Mouse (Mus musculus) c-Kit-negative CD71-positive TER-119-positive erythroid progenitor cells, embryonic 14.5 days (primary cell): ENCODE results near the gene Uqcc3.
"Not testable (repeated sequence)": the region's sequence is repeated elsewhere in the genome, so short reads cannot be mapped to it uniquely, and the experiment has no call there.

ENCODE experiments used
- DNase-seq: peaks from one replicate; pipeline ENCODE4 v3.0.0-alpha.2; 2013; ENCODE audit warnings: low read depth, low spot score

Gene Uqcc3

DNA sequence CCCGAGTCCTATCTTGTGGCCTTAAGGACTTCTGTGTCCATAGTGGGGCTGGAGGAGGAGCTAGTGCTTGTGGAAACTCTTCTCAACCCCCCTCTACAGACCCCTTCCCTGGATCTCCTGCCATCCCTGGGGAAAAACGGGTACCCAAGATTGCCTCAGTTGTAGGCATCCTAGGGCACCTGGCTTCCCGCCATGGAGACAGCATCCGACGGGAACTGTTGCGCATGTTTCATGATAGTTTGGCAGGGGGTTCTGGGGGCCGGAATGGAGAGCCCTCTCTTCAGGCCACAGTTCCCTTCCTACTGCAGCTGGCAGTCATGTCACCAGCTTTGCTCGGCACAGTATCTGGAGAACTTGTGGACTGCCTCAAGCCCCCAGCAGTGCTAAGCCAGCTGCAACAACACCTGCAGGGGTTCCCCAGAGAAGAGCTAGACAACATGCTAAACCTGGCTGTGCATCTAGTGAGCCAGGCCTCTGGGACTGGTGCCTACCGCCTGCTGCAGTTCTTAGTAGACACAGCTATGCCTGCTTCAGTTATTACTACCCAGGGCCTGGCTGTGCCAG lies 14.8 kb upstream of the Uqcc3 start:
- no peak for DNase-seq

DNA sequence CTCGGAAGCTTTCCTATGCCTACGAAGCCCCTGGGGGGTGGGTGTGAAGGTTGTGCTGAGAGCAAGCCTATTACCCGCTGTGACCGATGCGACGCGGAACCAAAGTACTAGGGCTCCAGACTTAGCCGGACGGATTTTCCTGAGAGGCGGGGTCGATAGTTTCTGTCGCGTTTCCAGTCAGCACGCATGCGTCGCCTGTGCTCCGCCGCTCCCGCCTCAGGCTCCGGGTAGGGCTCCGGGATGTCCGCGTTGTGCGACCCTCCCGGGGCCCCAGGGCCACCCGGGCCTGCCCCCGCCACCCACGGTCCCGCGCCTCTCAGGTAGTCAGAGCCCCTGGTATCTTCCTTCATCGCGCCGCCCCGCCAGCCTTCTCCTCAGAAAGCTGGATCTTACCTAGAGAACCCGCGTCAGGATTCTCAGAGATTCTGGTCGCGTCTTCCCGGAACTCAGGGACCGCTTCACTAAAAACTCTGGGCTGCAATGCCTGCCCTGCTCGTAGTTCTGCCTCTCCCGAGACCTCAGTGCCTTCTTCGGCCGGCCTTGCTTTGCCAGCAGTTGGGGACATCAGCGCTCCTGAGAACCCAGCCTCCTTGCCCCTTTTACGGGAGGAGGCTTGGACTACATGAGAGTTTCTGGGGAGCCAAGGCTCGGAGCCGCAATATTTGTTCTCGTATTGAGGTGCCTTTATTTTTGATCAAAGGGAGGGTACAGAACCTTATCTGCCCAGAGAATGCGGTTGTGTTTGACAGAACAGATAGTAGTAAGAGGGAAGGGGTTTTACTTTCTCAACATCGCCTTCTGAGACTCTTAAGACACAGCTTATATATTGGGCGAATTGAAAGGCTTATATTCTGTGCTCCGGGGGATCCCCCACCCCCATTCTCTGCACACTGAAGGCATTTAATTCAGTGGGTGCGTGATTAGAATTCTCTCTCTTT lies 12.4 kb upstream of the Uqcc3 start, which contains the start of gene Ints5:
TSS of gene Ints5 (plus strand) at position 177 of the 938 bp plus-strand sequence.
- peak; percentile 82 for DNase-seq

DNA sequence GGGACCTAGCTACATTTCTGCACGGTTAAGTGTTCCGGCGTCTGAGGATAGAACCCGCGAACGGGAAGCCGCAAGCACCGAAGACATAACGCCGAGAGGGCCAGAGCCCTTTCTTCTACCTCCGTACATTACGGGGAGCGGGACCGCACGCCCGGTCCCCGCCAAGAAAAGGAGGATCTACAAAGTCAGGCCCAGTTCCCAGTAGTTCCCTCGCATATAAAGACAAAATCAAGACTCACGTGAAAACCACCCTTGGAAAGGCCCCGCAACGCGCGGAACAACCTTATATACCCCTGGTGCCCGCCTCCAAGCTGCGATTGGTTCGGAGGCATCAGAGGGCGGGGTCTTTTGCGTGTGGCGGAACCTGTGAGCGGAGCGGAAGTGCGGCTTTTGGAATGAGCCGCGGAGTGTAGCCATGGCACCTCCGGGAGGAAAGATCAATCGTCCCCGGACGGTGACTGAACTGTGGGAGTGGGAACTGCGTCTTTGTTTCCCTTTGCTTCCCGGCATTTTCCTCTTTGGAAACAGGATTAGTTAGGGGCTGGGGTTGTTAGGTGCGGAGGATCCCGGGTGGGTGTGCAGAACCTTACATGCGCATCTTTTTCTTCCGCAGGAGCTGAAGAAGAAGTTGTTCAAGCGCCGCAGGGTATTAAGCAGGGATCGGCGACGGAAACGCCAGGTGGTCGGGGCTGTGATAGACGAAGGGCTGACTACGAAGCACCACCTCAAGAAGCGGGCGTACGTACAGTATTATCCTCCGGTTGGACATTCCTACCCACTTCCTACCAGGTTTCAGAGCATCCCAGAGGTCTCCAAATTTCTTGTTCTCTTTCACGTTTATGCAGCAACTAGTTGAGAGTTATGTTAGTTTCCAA lies 8.0 kb upstream of the Uqcc3 start, which contains the start of the genes 1810009A15Rik and Gm49416:
TSS of gene 1810009A15Rik (plus strand) at position 343 of the 875 bp plus-strand sequence.
TSS of gene Gm49416 (plus strand) at position 416 of the 875 bp plus-strand sequence.
- peak; percentile 93 for DNase-seq

DNA sequence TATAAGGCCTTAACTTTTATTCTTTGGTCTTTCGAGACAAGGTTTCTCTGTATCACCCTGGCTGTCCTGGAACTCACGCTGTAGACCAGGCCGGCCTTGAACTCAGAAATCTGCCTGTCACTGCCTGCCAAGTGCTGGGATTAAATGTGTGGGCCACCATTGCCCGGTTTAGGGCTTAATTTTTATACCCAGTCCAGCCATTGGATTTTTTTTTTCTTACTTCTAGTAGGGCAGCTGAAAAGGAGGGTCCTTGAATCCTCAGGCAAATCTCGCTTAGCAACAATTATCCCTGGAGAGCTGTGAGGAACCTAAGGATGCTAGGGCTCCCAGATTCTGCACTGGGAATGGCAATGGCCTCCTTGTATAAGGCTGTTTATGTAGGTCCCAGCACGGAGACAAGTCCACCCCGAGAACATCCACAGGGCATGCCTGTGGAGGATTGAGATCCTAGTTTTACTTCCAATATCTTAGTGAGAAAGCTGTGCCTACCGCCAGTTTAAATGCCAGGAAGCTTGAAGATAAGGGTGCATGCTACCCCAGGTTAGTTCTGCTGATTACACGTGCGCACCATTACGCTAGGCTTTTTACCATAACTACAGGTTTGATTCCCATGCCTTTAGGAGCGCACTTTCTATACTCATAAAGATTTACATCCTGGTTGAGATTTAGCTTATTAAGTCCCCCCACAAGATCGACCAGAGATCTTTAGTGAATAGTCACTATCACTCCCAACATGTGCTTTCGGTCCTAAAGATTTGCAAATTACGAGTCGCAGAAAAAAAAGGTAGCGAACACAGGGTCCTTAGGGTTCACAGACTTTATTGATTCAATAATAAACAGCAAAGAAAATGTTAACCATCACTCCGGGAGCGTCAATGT lies 7.1 kb upstream of the Uqcc3 start:
- peak; percentile 28 for DNase-seq

DNA sequence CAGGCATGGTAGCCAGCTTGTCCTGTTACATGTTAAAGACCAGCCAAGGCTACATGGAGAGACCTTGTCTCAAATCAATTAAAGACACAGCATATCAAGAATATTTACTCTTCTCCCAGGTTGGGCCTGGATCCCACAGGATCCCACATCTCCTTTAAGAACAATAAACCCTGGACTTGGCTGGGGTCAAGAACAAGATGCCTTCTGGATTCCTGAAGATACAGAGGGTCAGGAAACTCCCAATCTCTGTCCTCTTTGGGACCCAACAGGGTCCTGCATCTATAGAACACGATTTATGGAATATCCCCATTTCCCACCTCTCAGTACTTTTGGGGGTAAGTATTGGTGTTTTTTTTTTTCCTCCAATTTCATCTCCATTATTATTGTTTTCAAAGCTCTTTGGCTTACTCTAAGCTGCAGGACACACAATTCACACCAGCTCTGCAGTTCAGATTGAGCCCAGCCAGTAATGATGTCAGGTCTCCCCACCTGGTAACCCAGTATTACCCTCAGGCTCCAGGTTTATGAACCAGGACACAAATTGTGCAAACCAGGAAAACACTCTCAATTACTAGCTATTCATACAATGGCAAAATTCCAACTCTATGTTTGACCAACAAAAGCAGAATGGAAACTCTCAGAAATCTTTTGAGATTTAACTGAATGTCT lies 6.3 kb upstream of the Uqcc3 start:
- DNase-seq: no peak

DNA sequence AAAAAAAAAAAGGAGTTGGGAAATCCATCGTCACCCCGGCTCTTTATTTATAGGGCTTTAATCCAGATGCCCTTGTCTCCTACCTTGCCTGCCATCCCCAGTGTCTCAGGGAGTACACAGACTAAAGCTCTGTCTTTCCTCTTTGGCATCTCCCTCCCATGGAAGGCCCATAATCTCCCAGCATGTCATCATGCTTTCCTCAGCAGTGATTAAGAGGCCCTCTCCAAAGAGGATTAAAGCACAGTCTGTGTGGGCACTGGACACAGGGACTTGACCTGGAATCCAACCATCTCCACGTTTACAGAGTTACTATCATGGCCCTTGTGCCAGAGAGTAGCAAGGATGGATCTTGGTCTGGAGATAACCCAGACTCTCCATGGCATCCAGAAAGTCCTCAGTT lies 2.9 kb upstream of the Uqcc3 start, which contains the start of the genes Lbhd1 and Gm49403:
TSS of gene Lbhd1 (plus strand) at position 117 of the 400 bp plus-strand sequence.
TSS of gene Gm49403 (plus strand) at position 315 of the 400 bp plus-strand sequence.
- no peak for DNase-seq

DNA sequence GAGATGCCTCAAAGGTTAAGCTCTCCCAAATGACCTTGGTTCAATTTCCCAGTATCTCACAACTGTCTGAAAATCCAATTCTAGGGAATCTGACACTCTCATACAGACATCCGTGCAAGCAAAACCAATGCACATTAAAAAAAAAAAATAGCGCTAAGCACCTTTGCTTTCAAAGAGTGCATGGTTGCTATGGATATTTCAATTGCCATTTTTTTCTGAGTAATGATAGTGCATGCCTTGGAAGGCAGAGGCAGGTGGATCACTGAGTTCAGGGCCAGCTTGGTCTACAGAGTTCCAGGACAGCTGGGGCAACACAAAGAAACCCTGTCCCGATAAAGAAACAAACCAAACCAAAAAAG lies 290 bp upstream of the Uqcc3 start:
- DNase-seq: no peak

DNA sequence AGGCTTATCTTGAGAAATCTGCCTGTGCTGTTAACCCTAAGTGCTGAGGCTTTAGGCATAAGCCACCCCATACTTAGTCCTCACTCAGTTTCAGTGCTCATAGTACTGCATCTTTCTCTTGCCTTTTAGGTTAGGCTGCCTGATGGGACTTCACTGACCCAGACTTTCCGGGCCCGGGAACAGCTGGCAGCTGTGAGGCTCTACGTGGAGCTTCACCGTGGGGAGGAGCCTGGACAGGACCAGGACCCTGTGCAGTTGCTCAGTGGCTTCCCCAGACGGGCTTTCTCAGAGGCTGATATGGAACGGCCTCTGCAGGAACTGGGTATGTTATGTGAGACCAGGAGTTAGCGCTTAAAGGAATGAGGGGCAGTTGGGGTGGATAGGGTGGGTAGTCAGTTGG lies 5.7 kb downstream of the Uqcc3 start:
- no peak for DNase-seq

DNA sequence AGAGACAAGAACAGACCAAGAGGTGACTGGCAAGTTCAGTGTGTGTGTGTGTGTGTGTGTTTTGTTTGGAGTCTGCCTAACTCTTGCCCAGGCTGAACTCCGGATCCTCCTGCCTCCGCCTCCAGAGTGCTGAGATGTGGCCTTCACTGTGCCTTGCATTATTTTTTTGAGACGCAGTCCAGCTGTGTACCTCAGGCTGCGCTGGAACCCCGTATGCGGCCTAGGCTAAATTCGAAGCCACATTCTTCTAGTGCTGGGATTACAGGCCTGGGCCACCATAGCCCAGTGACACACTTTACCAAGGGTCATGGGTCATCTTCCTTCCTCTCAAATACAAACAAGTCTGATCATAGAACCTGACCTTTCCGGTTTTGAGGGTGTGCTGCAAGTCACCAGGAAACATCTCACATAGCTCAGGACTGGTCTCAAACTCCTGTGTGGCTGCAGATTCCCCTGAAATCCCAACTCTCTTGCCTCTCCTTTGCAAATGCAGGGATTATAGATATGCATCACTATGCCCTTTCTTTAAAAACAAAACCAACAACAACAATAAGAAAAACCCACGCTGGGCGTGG lies 8.4 kb downstream of the Uqcc3 start:
- DNase-seq: peak; percentile 9

DNA sequence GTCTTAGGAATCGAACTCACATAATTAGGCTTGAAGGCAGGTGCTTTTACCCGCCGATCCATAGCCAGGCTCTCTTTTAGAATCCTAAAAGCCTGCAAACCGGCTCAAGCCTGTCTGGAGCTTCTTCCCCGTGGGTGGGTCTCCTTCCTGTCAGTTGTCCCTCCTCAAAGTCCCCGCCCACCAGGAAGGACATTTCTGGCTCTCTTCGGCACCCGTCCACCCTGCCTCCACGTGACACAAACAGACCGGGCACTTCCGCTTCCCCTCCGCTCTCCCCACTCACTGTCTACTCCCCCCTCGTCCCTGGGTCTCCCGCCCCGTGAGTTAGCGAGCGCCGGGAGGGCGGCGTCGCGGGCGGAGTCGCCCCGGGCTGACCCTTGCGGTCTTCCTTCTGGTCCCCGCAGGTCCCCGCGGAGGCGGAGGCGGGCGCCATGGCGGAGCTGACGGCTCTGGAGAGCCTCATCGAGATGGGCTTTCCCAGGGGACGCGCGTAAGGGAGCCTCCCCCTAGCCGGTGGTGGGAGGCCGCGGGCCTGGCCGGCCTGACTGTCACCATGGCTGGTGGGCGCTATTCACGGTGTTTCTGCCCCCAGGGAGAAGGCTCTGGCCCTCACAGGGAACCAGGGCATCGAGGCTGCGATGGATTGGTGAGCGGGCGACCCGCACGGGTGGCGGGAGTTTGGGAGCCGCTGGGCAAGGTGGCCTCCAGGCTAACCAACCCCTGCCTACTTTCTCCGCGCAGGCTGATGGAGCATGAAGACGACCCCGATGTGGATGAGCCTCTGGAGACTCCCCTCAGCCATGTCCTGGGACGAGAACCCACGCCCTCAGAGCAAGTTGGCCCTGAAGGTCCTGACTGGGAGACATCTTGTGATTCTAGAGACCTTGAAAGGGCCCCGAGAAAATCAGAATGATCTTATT lies 9.2 kb downstream of the Uqcc3 start, which contains the start of gene Ubxn1:
TSS of gene Ubxn1 (plus strand) at position 230 of the 920 bp plus-strand sequence.
- DNase-seq: peak; percentile 88

DNA sequence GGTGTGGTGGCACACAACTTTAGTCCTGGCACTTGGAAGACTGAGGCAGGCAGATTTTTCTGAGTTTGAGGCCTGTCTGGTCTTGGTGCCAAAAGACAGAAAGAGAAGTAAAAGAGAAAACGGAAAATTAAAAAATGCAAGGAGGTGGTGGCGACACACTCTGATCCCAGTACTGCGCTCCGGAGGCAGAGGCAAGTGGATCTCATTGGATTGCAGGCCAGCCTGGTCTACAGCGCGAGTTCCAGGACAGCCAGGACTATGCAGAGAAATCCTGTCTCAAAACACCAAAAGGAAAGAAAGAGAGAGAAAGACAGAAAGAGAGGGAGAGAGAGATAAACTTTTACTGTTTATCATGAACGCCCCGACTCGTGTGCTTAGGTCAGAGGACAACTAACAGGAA lies 9.9 kb downstream of the Uqcc3 start:
- peak; percentile 22 for DNase-seq

DNA sequence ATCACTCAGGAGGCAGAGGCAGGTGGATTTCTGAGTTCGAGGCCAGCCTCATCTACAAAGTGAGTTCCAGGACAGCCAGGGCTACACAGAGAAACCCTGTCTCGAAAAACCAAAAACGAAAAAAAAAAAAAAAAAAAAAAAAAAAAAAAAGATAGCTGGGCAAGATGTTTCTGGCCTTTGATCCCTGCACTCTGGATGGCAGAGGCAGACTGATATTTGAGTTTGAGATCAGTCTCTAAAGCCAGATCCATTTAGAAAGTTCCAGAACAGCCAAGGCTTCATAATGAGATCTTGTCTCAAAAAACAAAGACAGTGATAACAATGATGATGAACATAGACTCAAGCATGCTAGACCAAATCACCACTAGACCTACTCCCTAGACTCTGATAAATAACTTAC lies 10.3 kb downstream of the Uqcc3 start:
- not testable (repeated sequence) for DNase-seq

DNA sequence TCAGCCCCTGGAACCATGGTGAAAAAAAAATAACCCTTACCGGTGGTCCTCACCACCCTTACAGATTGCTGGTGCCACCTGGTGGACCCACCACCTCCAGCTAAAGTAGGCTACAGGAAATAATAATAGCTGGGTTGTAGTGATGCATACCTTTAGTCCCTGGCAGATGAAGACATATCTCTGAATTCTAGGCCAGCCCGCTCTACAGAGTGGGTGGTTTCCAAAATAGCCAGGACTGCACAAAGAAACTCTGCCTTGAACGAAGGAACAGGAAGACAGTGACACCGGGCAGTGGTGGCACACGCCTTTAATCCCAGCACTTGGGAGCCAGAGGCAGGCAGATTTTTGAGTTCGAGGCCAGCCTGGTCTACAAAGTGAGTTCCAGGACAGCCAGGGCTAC lies 16.5 kb downstream of the Uqcc3 start:
- no peak for DNase-seq

DNA sequence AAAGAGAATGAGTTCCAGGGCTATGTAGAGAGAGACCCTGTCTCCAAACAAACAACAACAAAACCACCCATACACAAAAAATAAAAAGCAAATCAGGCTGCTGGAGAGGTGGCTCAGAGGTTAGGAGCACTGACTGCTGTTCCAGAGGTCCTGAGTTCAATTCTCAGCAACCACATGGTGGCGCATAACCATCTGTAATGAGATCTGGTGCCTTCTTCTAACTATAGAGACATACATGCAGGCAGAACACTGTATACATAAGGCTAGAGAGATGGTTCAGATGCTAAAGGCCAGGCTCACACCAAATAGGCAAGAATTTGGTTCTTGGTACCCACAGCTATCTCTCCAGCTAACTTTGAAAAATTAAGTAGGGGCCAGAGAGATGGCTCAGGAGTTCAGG lies 21.7 kb downstream of the Uqcc3 start:
- no peak for DNase-seq

DNA sequence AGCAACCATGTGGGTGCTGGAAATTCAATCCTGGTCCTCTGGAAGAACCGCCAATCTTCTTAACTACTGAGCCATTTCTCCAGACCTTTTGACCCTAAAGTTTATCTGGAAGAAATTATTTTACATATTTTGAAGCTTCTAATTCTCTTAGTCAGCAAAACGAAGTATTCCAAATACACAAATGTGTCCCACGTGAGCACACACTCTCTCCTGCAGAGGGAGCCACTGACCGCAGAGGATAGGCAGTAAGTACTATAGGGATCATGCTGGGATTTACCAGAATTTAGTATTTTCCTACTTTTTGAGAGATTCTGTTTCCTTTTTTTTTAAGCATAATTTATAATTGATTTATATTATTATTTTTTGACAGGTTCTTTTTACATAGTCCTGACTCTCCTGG lies 23.0 kb downstream of the Uqcc3 start:
- DNase-seq: no peak

DNA sequence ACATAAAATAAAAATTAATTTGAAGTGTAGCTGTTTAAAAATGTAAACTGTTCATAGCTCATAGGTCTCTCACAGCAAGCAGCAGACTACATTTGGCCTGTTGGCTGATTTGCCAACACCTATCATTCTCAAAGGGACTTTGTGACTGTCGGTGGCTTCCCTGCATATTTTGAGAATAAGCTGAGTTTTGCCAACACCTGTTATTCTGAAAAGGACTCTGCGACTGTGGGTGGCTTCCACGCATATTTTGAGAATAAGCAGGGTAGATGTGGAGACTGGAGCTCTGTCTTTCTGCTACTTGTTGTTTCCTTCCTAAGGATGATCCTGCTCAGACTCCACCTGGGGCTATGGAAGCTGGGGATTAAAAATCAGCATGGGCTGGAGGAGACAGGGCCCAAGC lies 27.6 kb downstream of the Uqcc3 start:
- no peak for DNase-seq

DNA sequence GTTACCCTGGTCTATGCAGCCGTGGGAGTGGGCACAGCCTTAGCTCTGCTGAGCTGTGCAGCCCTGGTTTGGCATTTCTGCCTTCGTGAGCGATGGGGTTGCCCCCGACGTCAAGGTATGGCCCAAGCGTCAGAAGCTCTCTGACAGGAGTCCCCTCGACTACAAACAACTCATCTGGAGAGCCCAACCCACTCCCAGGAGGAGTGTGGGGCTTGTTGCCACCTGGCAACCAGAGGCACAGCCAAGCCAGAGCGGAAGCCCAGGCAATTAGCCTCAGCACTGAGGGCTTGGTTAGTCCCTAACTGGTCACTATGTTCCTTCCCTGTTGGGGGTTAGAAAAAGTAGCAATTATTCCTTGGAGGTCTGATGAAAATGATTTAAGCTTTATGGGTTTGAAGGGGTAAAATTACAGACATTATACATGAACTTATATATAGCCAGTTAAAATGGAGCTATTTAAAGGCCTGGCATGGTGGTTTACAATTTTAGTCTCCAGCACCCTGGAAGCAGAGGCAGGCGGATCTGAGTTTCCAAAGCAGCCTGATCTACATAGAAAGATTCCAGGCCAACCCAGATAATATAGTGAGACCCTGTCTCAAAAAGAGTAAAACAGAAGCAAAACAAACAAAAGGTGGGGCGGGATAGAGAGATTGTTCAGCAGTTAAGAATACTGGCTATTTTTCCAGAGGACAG lies 28.3 kb downstream of the Uqcc3 start:
- no peak for DNase-seq

DNA sequence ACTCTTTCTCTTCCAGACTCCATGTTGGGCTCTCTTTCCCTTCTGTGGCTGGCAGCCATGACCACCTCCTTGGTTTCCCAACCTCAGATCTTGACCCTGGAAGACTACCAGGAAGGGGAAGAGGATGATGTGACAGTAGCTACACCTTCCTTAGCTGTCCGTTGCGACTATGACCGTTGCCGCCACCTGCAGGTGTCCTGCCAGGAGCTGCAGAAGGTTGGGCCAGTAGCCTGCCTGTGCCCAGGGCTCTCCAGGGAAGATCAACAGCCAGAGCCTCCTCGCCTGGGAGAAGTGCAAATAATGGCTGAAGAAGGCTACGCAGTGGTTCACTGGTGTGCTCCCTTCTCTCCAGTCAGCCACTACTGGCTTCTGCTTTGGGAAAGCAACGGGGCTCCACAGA lies 29.1 kb downstream of the Uqcc3 start:
- DNase-seq: no peak
